Mouse (Mus musculus): ENCODE measurements around the gene Lrch1. TPM values are rescaled to one million over a fixed set of nuclear protein-coding genes. Genes with fewer than 3 reads are reported as not detected.

Lrch1 gene
- polyA plus RNA-seq, 1 experiment from 2014 or later: 4.2 TPM

- no peak for TF ChIP-seq CTCF (IDR thresholded peaks at IDR 0.05; ENCODE audit: low read depth)
- 93% methylated on average over 8 of the region's 8 CpGs for WGBS
- no peak overlapping the region for H3K4me2 ChIP-seq (replicated peaks; ENCODE audit: low read depth)
- H3K36me3 ChIP-seq (ENCODE audit: control insufficient read depth, insufficient read depth): no peaks in the 10 kb centered on the region; the same call in 1 of the 2 replicates
- no peaks in the 10 kb centered on the region for H3K4me1 ChIP-seq (replicated peaks; ENCODE audit: control insufficient read depth, insufficient read depth, low read length)
- no peaks in the 10 kb centered on the region for H3K9me3 ChIP-seq (ENCODE audit: control insufficient read depth)
- no peak overlapping the region for H3K4me3 ChIP-seq (ENCODE audit: low read depth, low read length)
- ATAC-seq: no peak
- no peaks in the 10 kb centered on the region for H3K27me3 ChIP-seq (replicated peaks; ENCODE audit: control insufficient read depth, insufficient read depth, low read length)
- H3K9ac ChIP-seq (ENCODE audit: low read depth, low read length): no peak overlapping the region
- no peak overlapping the region for H3K27ac ChIP-seq (ENCODE audit: low read depth, low read length)
Measured at GRCm38 (mm10) chr14:74928809-74929432, 18.8 kb downstream of the Lrch1 start.

- H3K4me2 ChIP-seq (replicated peaks; ENCODE audit: low read depth): no peak overlapping the region
- no peak overlapping the region for H3K4me3 ChIP-seq (ENCODE audit: low read depth, low read length)
- no peak for ATAC-seq
- H3K9me3 ChIP-seq (ENCODE audit: control insufficient read depth): no peaks in the 10 kb centered on the region
- H3K4me1 ChIP-seq (replicated peaks; ENCODE audit: control insufficient read depth, insufficient read depth, low read length): no peaks in the 10 kb centered on the region
- no peaks in the 10 kb centered on the region for H3K27me3 ChIP-seq (replicated peaks; ENCODE audit: control insufficient read depth, insufficient read depth, low read length)
- H3K27ac ChIP-seq (ENCODE audit: low read depth, low read length): no peak overlapping the region
- no peaks in the 10 kb centered on the region; the same call in 1 of the 2 replicates for H3K36me3 ChIP-seq (ENCODE audit: control insufficient read depth, insufficient read depth)
- no peak overlapping the region for H3K9ac ChIP-seq (ENCODE audit: low read depth, low read length)
- no peak for TF ChIP-seq CTCF (IDR thresholded peaks at IDR 0.05; ENCODE audit: low read depth)
- 59% methylated on average over 11 of the region's 11 CpGs for WGBS
Measured at GRCm38 (mm10) chr14:74926899-74927571, 20.6 kb downstream of the Lrch1 start.

- no peak for TF ChIP-seq CTCF (IDR thresholded peaks at IDR 0.05; ENCODE audit: low read depth)
- no peak overlapping the region for H3K27ac ChIP-seq (ENCODE audit: low read depth, low read length)
- no peak for ATAC-seq
- H3K4me1 ChIP-seq (replicated peaks; ENCODE audit: control insufficient read depth, insufficient read depth, low read length): no peaks in the 10 kb centered on the region
- H3K4me2 ChIP-seq (replicated peaks; ENCODE audit: low read depth): no peak overlapping the region
- WGBS: 80% methylated on average over 9 of the region's 9 CpGs
- no peaks in the 10 kb centered on the region for H3K36me3 ChIP-seq (ENCODE audit: control insufficient read depth, insufficient read depth)
- no peaks in the 10 kb centered on the region for H3K27me3 ChIP-seq (replicated peaks; ENCODE audit: control insufficient read depth, insufficient read depth, low read length)
- no peak overlapping the region for H3K4me3 ChIP-seq (ENCODE audit: low read depth, low read length)
- H3K9ac ChIP-seq (ENCODE audit: low read depth, low read length): no peak overlapping the region
- H3K9me3 ChIP-seq (ENCODE audit: control insufficient read depth): no peaks in the 10 kb centered on the region
Measured at GRCm38 (mm10) chr14:74925951-74926517, 21.6 kb downstream of the Lrch1 start.

GRCm38 (mm10) chr14:74924521-74924920 is 23.2 kb downstream of the Lrch1 start:
- H3K4me1 ChIP-seq (replicated peaks; ENCODE audit: control insufficient read depth, insufficient read depth, low read length): no peaks in the 10 kb centered on the region
- peak; percentile 57 for ATAC-seq
- no peak overlapping the region for H3K9ac ChIP-seq (ENCODE audit: low read depth, low read length)
- TF ChIP-seq CTCF (IDR thresholded peaks at IDR 0.05; ENCODE audit: low read depth): no peak
- H3K4me2 ChIP-seq (replicated peaks; ENCODE audit: low read depth): no peak overlapping the region
- no peak overlapping the region for H3K27ac ChIP-seq (ENCODE audit: low read depth, low read length)
- H3K9me3 ChIP-seq (ENCODE audit: control insufficient read depth): no peaks in the 10 kb centered on the region
- no peaks in the 10 kb centered on the region for H3K36me3 ChIP-seq (ENCODE audit: control insufficient read depth, insufficient read depth)
- WGBS: 74% methylated on average over 3 of the region's 3 CpGs
- no peaks in the 10 kb centered on the region for H3K27me3 ChIP-seq (replicated peaks; ENCODE audit: control insufficient read depth, insufficient read depth, low read length)
- H3K4me3 ChIP-seq (ENCODE audit: low read depth, low read length): no peak overlapping the region

- 58% methylated on average over 2 of the region's 2 CpGs for WGBS
- no peak for TF ChIP-seq CTCF (IDR thresholded peaks at IDR 0.05; ENCODE audit: low read depth)
- Histone ChIP-seq H3K36me3 (ENCODE audit: control insufficient read depth, insufficient read depth) (no peaks in the 10 kb centered on the region), H3K27ac (ENCODE audit: low read depth, low read length) (no peak overlapping the region), H3K4me3 (ENCODE audit: low read depth, low read length) (no peak overlapping the region), H3K27me3 (replicated peaks; ENCODE audit: control insufficient read depth, insufficient read depth, low read length) (no peaks in the 10 kb centered on the region), H3K4me2 (replicated peaks; ENCODE audit: low read depth) (no peak overlapping the region), H3K4me1 (replicated peaks; ENCODE audit: control insufficient read depth, insufficient read depth, low read length) (no peaks in the 10 kb centered on the region), H3K9me3 (ENCODE audit: control insufficient read depth) (no peaks in the 10 kb centered on the region), H3K9ac (ENCODE audit: low read depth, low read length) (no peak overlapping the region)
- ATAC-seq: no peak
Measured at GRCm38 (mm10) chr14:74924031-74924430, 23.6 kb downstream of the Lrch1 start.

GRCm38 (mm10) chr14:74922039-74922736 is 25.5 kb downstream of the Lrch1 start:
- WGBS: 55% methylated on average over 12 of the region's 12 CpGs
- Histone ChIP-seq H3K9me3 (ENCODE audit: control insufficient read depth) (no peaks in the 10 kb centered on the region), H3K9ac (ENCODE audit: low read depth, low read length) (no peak overlapping the region), H3K4me3 (ENCODE audit: low read depth, low read length) (no peak overlapping the region), H3K4me2 (replicated peaks; ENCODE audit: low read depth) (no peak overlapping the region), H3K36me3 (ENCODE audit: control insufficient read depth, insufficient read depth) (no peaks in the 10 kb centered on the region), H3K27ac (ENCODE audit: low read depth, low read length) (no peak overlapping the region), H3K27me3 (replicated peaks; ENCODE audit: control insufficient read depth, insufficient read depth, low read length) (no peaks in the 10 kb centered on the region), H3K4me1 (replicated peaks; ENCODE audit: control insufficient read depth, insufficient read depth, low read length) (peaks cover 3% of the 10 kb centered on the region; the same call in 1 of the 2 replicates)
- ATAC-seq: peak; percentile 57
- peak; percentile 20; the same call in 1 of the 2 replicates for TF ChIP-seq CTCF (IDR thresholded peaks at IDR 0.05; ENCODE audit: low read depth)

All from intestine, postnatal 0 days (tissue).